Mouse (Mus musculus) forebrain, embryonic 14.5 days (tissue): ENCODE data around the gene Chodl. TPM values are rescaled to one million over a fixed set of nuclear protein-coding genes. Genes with fewer than 3 reads are reported as not detected.

Experiments
- ATAC-seq: fragments of 200-750 bp; cut with Nextera tagmentation; 2 replicates; pipeline ENCODE4 v1.8.0; 2017; ENCODE audit warnings: mild to moderate bottlenecking, moderate library complexity
- DNase-seq: peaks from one replicate; pipeline ENCODE4 v3.0.0-alpha.2; 2015; ENCODE audit warnings: low spot score
- H3K27ac ChIP-seq: fragments of 300-500 bp; sonication (generic); 2 replicates; pipeline ENCODE4 v1.5.1; 2014; ENCODE audit warnings: low read depth, mild to moderate bottlenecking, control low read depth, low read length, moderate library complexity
- H3K27me3 ChIP-seq: fragments of 300-500 bp; sonication (generic); replicated peaks from 2 replicates; pipeline ENCODE4 v1.6.1; 2014; ENCODE audit warnings: low read length, control low read depth, mixed read lengths; ENCODE audit not compliant: control insufficient read depth, insufficient read depth
- H3K36me3 ChIP-seq: fragments of 300-500 bp; sonication (generic); 2 replicates; pipeline ENCODE4 v1.6.1; 2014; ENCODE audit warnings: low read length, control low read depth; ENCODE audit not compliant: control insufficient read depth, insufficient read depth
- H3K4me1 ChIP-seq: fragments of 300-500 bp; sonication (generic); 2 replicates; pipeline ENCODE4 v1.6.1; 2014; ENCODE audit warnings: antibody characterized with exemption, low read length, control low read depth; ENCODE audit not compliant: control insufficient read depth, insufficient read depth
- H3K4me2 ChIP-seq: fragments of 300-500 bp; sonication (generic); 2 replicates; pipeline ENCODE4 v1.6.1; 2014; ENCODE audit warnings: mild to moderate bottlenecking, control low read depth, low read length
- H3K4me3 ChIP-seq: fragments of 300-500 bp; sonication (generic); 2 replicates; pipeline ENCODE4 v1.5.1; 2014; ENCODE audit warnings: low read depth, low read length, control low read depth
- H3K9ac ChIP-seq: fragments of 300-500 bp; sonication (generic); 2 replicates; pipeline ENCODE4 v1.6.1; 2014; ENCODE audit warnings: mild to moderate bottlenecking, low read length, control low read depth, moderate library complexity
- H3K9me3 ChIP-seq: fragments of 300-500 bp; sonication (generic); replicated peaks from 2 replicates; pipeline ENCODE4 v1.6.1; 2016; ENCODE audit warnings: low read length, control low read depth, mixed read lengths; ENCODE audit not compliant: control insufficient read depth
- WGBS: fragments of 180-500 bp; shearing (Covaris S2); extraction: QIAGEN DNeasy Blood & Tissue Kit; methylation state at CpG from one replicate; pipeline ENCODE4 v1.1.7; 2014; 5-methylcytosine and 5-hydroxymethylcytosine counted together
- polyA plus RNA-seq: library from polyadenylated mRNA; unstranded; fragments of >200 nt; fragmentation: Nextera tagmentation; extraction: Ambion mirVana; gene quantifications from 2 replicates; pipeline ENCODE4 v1.2.1, GENCODE M21; 2014

Gene Chodl
- polyA plus RNA-seq, 1 experiment from 2014 or later = 5.7 TPM

DNA sequence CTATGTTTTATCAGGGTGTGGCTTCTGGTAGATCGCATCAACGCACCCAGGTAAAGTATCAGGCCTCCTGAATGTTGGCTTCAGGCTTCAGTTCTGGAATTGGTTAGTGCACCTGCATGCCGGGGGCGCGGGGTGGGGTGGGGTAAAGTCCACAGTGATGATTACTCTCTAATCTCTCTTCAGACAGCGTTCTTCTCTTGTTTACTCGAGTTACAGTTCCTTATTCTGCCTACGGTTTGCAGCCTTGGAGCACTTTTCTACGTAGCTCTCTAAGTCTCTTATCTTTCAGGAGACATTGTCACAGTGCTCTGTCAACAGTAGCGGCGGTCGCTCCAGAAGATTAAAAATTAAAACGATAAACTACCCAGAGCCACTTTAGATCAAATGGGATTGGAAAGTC, 43.4 kb downstream of the Chodl start:
- Histone ChIP-seq H3K4me1 (no peaks in the 10 kb centered on the region), H3K36me3 (no peaks in the 10 kb centered on the region), H3K4me3 (no peak overlapping the region), H3K27me3 (no peaks in the 10 kb centered on the region), H3K4me2 (no peak overlapping the region), H3K9ac (no peak overlapping the region), H3K9me3 (no peaks in the 10 kb centered on the region), H3K27ac (no peak overlapping the region)
- WGBS = 96% methylated on average over 13 of the region's 13 CpGs
- DNase-seq (no peak), ATAC-seq (no peak)

DNA sequence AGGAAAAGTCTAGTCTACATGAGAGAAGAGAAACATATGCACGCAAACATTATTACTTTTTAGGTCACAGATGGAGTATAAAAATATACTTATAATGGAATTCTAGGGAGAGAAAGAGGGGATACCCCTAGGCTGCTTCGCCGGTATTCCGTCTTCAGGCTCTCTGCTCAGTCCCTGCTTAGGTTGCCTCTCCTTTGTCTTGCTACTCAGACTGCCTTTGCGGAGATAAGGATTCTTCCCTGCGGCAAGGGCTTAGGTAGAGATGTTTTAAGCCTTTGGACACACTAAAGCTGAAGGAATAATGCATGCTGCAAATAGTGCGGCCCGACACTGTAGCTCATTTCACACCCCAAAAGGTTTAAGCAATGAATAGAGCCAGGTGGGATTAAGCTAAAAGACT, 45.6 kb downstream of the Chodl start:
- H3K9ac ChIP-seq = no peak overlapping the region
- no peaks in the 10 kb centered on the region for H3K36me3 ChIP-seq
- ATAC-seq = no peak
- no peaks in the 10 kb centered on the region for H3K9me3 ChIP-seq
- H3K4me2 ChIP-seq = no peak overlapping the region
- H3K27me3 ChIP-seq = no peaks in the 10 kb centered on the region
- H3K27ac ChIP-seq = no peak overlapping the region
- no peaks in the 10 kb centered on the region for H3K4me1 ChIP-seq
- no peak for DNase-seq
- H3K4me3 ChIP-seq = no peak overlapping the region
- 33% methylated on average over 8 of the region's 8 CpGs for WGBS

Other genes starting within 250 kb of the Chodl start
- 0.04 TPM in 1 of 2 replicates, not detected in the other for gene Tmprss15, start 160.1 kb downstream of the Chodl start, polyA plus RNA-seq